ENCODE assay signal across 8 mouse cellular contexts in genomic region chr3:88455588-88456264, GRCm38 (mm10). TPM values are rescaled to one million over a fixed set of nuclear protein-coding genes. Genes with fewer than 3 reads are reported as not detected.
A peak's percentile ranks its signal among the peaks of the same experiment; 100 is the strongest.
DNase-seq lines count a peak whose midpoint lies in the region; ATAC-seq and TF ChIP-seq lines count a peak whose summit lies in the region.

No protein-coding gene starts in this region.

- peaks cover 11% of the 10 kb centered on the region for H3K36me3 ChIP-seq in liver, adult 2 months (ENCODE audit: control insufficient read depth, insufficient read depth, low read length)
- no peaks in the 10 kb centered on the region for H3K36me3 ChIP-seq in embryonic facial prominence, embryonic 15.5 days
- no peaks in the 10 kb centered on the region for H3K36me3 ChIP-seq in liver, embryonic 11.5 days (ENCODE audit: control insufficient read depth, insufficient read depth, low read length)
- H3K36me3 ChIP-seq in stomach, embryonic 14.5 days (ENCODE audit: control insufficient read depth, insufficient read depth, low read length) = no peaks in the 10 kb centered on the region
- H3K36me3 ChIP-seq in hindbrain, postnatal 0 days (ENCODE audit: insufficient read depth, low read length) = peaks cover 10% of the 10 kb centered on the region; the same call in 1 of the 2 replicates

- H3K4me2 ChIP-seq in embryonic facial prominence, embryonic 15.5 days (replicated peaks) = peak overlapping the region; percentile 27
- H3K4me2 ChIP-seq in liver, embryonic 11.5 days = peak overlapping the region; percentile 47
- H3K4me2 ChIP-seq in stomach, embryonic 14.5 days (replicated peaks; ENCODE audit: low read depth, low read length) = no peak overlapping the region
- no peak overlapping the region for H3K4me2 ChIP-seq in hindbrain, postnatal 0 days (ENCODE audit: low read depth, low read length)

- WGBS in liver, adult 2 months = 23% methylated on average over 18 of the region's 18 CpGs
- 65% methylated on average over 18 of the region's 18 CpGs for WGBS in embryonic facial prominence, embryonic 15.5 days
- WGBS in liver, embryonic 11.5 days = 62% methylated on average over 18 of the region's 18 CpGs
- 72% methylated on average over 18 of the region's 18 CpGs for WGBS in stomach, embryonic 14.5 days
- 79% methylated on average over 18 of the region's 18 CpGs for WGBS in hindbrain, postnatal 0 days

- peaks cover 18% of the 10 kb centered on the region; the same call in 1 of the 2 replicates for H3K79me2 ChIP-seq in liver, adult 2 months (ENCODE audit: control insufficient read depth, insufficient read depth, low read length)

- H3K4me1 ChIP-seq in liver, adult 2 months (ENCODE audit: control insufficient read depth, insufficient read depth, low read length) = peaks cover 14% of the 10 kb centered on the region
- peaks cover 43% of the 10 kb centered on the region for H3K4me1 ChIP-seq in embryonic facial prominence, embryonic 15.5 days
- H3K4me1 ChIP-seq in liver, embryonic 11.5 days (replicated peaks; ENCODE audit: control insufficient read depth, insufficient read depth, low read length) = peaks cover 14% of the 10 kb centered on the region
- H3K4me1 ChIP-seq in stomach, embryonic 14.5 days (ENCODE audit: control insufficient read depth, insufficient read depth, low read length) = no peaks in the 10 kb centered on the region; the same call in 1 of the 2 replicates
- peaks cover 13% of the 10 kb centered on the region for H3K4me1 ChIP-seq in hindbrain, postnatal 0 days (ENCODE audit: insufficient read depth, low read length)

- TF ChIP-seq CTCF in liver, adult 2 months (IDR thresholded peaks at IDR 0.05; ENCODE audit: low read depth, low read length) = no peak
- TF ChIP-seq CTCF in hindbrain, postnatal 0 days (IDR thresholded peaks at IDR 0.05; ENCODE audit: low read depth) = no peak

- 0 out of 2 replicates have a peak, but pooled peaks have one; percentile 41 for TF ChIP-seq POLR2A in liver, adult 2 months (IDR thresholded peaks at IDR 0.05; ENCODE audit: extremely low read depth, insufficient read depth, low read length)

- H3K27ac ChIP-seq in liver, adult 2 months (replicated peaks; ENCODE audit: insufficient read depth, low read depth, low read length) = peak overlapping the region; percentile 96
- peak overlapping the region; percentile 81 for H3K27ac ChIP-seq in embryonic facial prominence, embryonic 15.5 days (replicated peaks)
- peak overlapping the region; percentile 35 for H3K27ac ChIP-seq in liver, embryonic 11.5 days (ENCODE audit: low read depth, low read length)
- H3K27ac ChIP-seq in stomach, embryonic 14.5 days (ENCODE audit: low read length) = peak overlapping the region; percentile 48; the same call in 1 of the 2 replicates
- no peak overlapping the region for H3K27ac ChIP-seq in hindbrain, postnatal 0 days

- peak; percentile 87 for DNase-seq in liver, adult 2 months (ENCODE audit: extremely low read depth, low read depth, low spot score)
- DNase-seq in liver = no peak
- no peak for DNase-seq in liver, embryonic 11.5 days (ENCODE audit: low spot score)
- no peak for DNase-seq in layer of hippocampus, adult 8-10 months (ENCODE audit: low spot score in 2 of 2)
- DNase-seq in hindbrain, postnatal 0 days (ENCODE audit: low spot score) = no peak
- no peak for DNase-seq in adrenal gland, postnatal 25 days

- H3K4me3 ChIP-seq in liver, adult 2 months (ENCODE audit: insufficient read depth, low read depth, low read length) = peak overlapping the region; percentile 92
- H3K4me3 ChIP-seq in embryonic facial prominence, embryonic 15.5 days (replicated peaks) = peak overlapping the region; percentile 16
- H3K4me3 ChIP-seq in liver, embryonic 11.5 days (ENCODE audit: low read depth, low read length) = peak overlapping the region; percentile 26
- H3K4me3 ChIP-seq in stomach, embryonic 14.5 days (ENCODE audit: low read depth, low read length) = no peak overlapping the region; the same call in 1 of the 2 replicates
- no peak overlapping the region for H3K4me3 ChIP-seq in hindbrain, postnatal 0 days (ENCODE audit: low read length)

- H3K27me3 ChIP-seq in liver, adult 2 months (ENCODE audit: control insufficient read depth, insufficient read depth, low read length) = no peaks in the 10 kb centered on the region
- no peaks in the 10 kb centered on the region for H3K27me3 ChIP-seq in embryonic facial prominence, embryonic 15.5 days
- H3K27me3 ChIP-seq in liver, embryonic 11.5 days (replicated peaks; ENCODE audit: control insufficient read depth, insufficient read depth, low read length) = peaks cover 32% of the 10 kb centered on the region
- H3K27me3 ChIP-seq in stomach, embryonic 14.5 days (ENCODE audit: control insufficient read depth, insufficient read depth, low read length) = peaks cover 3% of the 10 kb centered on the region; the same call in 1 of the 2 replicates
- H3K27me3 ChIP-seq in hindbrain, postnatal 0 days (ENCODE audit: insufficient read depth, low read length) = no peaks in the 10 kb centered on the region

- no peaks in the 10 kb centered on the region for H3K9me3 ChIP-seq in embryonic facial prominence, embryonic 15.5 days (replicated peaks)
- no peaks in the 10 kb centered on the region for H3K9me3 ChIP-seq in liver, embryonic 11.5 days (ENCODE audit: control insufficient read depth, low read length)
- H3K9me3 ChIP-seq in stomach, embryonic 14.5 days (ENCODE audit: control insufficient read depth, low read depth, low read length) = no peaks in the 10 kb centered on the region
- H3K9me3 ChIP-seq in hindbrain, postnatal 0 days (ENCODE audit: low read length) = no peaks in the 10 kb centered on the region

- ATAC-seq in embryonic facial prominence, embryonic 15.5 days (ENCODE audit: insufficient number of reproducible peaks, low FRiP score, low TSS enrichment, low read depth) = peak; percentile 17; the same call in 1 of the 2 replicates
- ATAC-seq in liver, embryonic 11.5 days (replicated peaks; ENCODE audit: low FRiP score) = no peak
- ATAC-seq in stomach, embryonic 14.5 days (ENCODE audit: insufficient number of reproducible peaks, insufficient read depth, low FRiP score, low read depth) = peak; percentile 35; the same call in 1 of the 2 replicates
- ATAC-seq in hindbrain, postnatal 0 days = no peak

- peak overlapping the region; percentile 91 for H3K9ac ChIP-seq in liver, adult 2 months (ENCODE audit: low read depth, low read length)
- no peak overlapping the region for H3K9ac ChIP-seq in embryonic facial prominence, embryonic 15.5 days
- H3K9ac ChIP-seq in liver, embryonic 11.5 days (ENCODE audit: low read depth, low read length) = 0 out of 2 replicates have a peak overlapping the region, but pooled peaks have one; percentile 42
- no peak overlapping the region for H3K9ac ChIP-seq in stomach, embryonic 14.5 days (replicated peaks; ENCODE audit: low read depth, low read length)
- H3K9ac ChIP-seq in hindbrain, postnatal 0 days (replicated peaks; ENCODE audit: low read length) = no peak overlapping the region

RNA-seq across cellular contexts. Expression of gene Sema4a, which starts 5.3 kb away (rescaled TPM):
- 23.4 and 37.9 TPM in 2 replicates for total RNA-seq in liver, adult 2 months (2014; rRNA removed)
- 109 and 117 TPM in 2 replicates for polyA plus RNA-seq in liver, adult 2 months (2012; rRNA removed)
- 18.5 and 21.9 TPM in 2 replicates for polyA plus RNA-seq in embryonic facial prominence, embryonic 15.5 days (2015; fragmentation: Nextera tagmentation; extraction: Ambion mirVana)
- 14.3 and 19.0 TPM in 2 replicates for polyA plus RNA-seq in liver, embryonic 11.5 days (2014; fragmentation: Nextera tagmentation; extraction: Ambion mirVana)
- polyA plus RNA-seq in stomach, embryonic 14.5 days (2014; fragmentation: Nextera tagmentation; extraction: Ambion mirVana) = 8.9 and 11.8 TPM in 2 replicates
- 10 to 100 TPM; 43.0 to 52.1 (median 50.8) TPM for total RNA-seq in layer of hippocampus, adult 8-10 months (2022)
- 39.4 and 45.2 TPM in 2 replicates for total RNA-seq in hindbrain, postnatal 0 days (2014; rRNA removed)
- polyA plus RNA-seq in hindbrain, postnatal 0 days (2015; fragmentation: Nextera tagmentation; extraction: Ambion mirVana) = 25.4 and 26.5 TPM in 2 replicates
- total RNA-seq in adrenal gland, postnatal 25 days (2021) = 6.0 and 6.2 TPM in 2 replicates

RNA-seq across cellular contexts. Expression of gene Slc25a44, which starts 30.8 kb away (rescaled TPM):
- 26.1 and 28.1 TPM in 2 replicates for total RNA-seq in liver, adult 2 months (2014; rRNA removed)
- polyA plus RNA-seq in liver, adult 2 months (2012; rRNA removed) = 57.0 and 60.9 TPM in 2 replicates
- 16.3 and 17.9 TPM in 2 replicates for polyA plus RNA-seq in embryonic facial prominence, embryonic 15.5 days (2015; fragmentation: Nextera tagmentation; extraction: Ambion mirVana)
- 20.6 and 20.7 TPM in 2 replicates for polyA plus RNA-seq in liver, embryonic 11.5 days (2014; fragmentation: Nextera tagmentation; extraction: Ambion mirVana)
- 18.2 and 18.4 TPM in 2 replicates for polyA plus RNA-seq in stomach, embryonic 14.5 days (2014; fragmentation: Nextera tagmentation; extraction: Ambion mirVana)
- total RNA-seq in layer of hippocampus, adult 8-10 months (2022) = 10 to 100 TPM; 66.0 to 72.8 (median 68.6) TPM
- total RNA-seq in hindbrain, postnatal 0 days (2014; rRNA removed) = 68.3 and 68.6 TPM in 2 replicates
- polyA plus RNA-seq in hindbrain, postnatal 0 days (2015; fragmentation: Nextera tagmentation; extraction: Ambion mirVana) = 31.9 and 34.1 TPM in 2 replicates
- 42.9 and 45.9 TPM in 2 replicates for total RNA-seq in adrenal gland, postnatal 25 days (2021)

RNA-seq across cellular contexts. Expression of gene Pmf1, which starts 45.6 kb away (rescaled TPM):
- 12.9 and 16.5 TPM in 2 replicates for total RNA-seq in liver, adult 2 months (2014; rRNA removed)
- 59.0 and 68.1 TPM in 2 replicates for polyA plus RNA-seq in liver, adult 2 months (2012; rRNA removed)
- 96.0 and 108 TPM in 2 replicates for polyA plus RNA-seq in embryonic facial prominence, embryonic 15.5 days (2015; fragmentation: Nextera tagmentation; extraction: Ambion mirVana)
- 153 and 165 TPM in 2 replicates for polyA plus RNA-seq in liver, embryonic 11.5 days (2014; fragmentation: Nextera tagmentation; extraction: Ambion mirVana)
- polyA plus RNA-seq in stomach, embryonic 14.5 days (2014; fragmentation: Nextera tagmentation; extraction: Ambion mirVana) = 136 and 143 TPM in 2 replicates
- total RNA-seq in layer of hippocampus, adult 8-10 months (2022) = 1 to 10 TPM; 5.5 to 8.3 (median 6.0) TPM
- 39.4 and 60.4 TPM in 2 replicates for total RNA-seq in hindbrain, postnatal 0 days (2014; rRNA removed)
- polyA plus RNA-seq in hindbrain, postnatal 0 days (2015; fragmentation: Nextera tagmentation; extraction: Ambion mirVana) = 47.2 and 48.4 TPM in 2 replicates
- 34.9 and 41.2 TPM in 2 replicates for total RNA-seq in adrenal gland, postnatal 25 days (2021)

RNA-seq across cellular contexts. Expression of gene Lmna, which starts 54.0 kb away (rescaled TPM):
- total RNA-seq in liver, adult 2 months (2014; rRNA removed) = 28.2 and 38.5 TPM in 2 replicates
- polyA plus RNA-seq in liver, adult 2 months (2012; rRNA removed) = 41.0 and 44.7 TPM in 2 replicates
- 625 and 678 TPM in 2 replicates for polyA plus RNA-seq in embryonic facial prominence, embryonic 15.5 days (2015; fragmentation: Nextera tagmentation; extraction: Ambion mirVana)
- 155 and 157 TPM in 2 replicates for polyA plus RNA-seq in liver, embryonic 11.5 days (2014; fragmentation: Nextera tagmentation; extraction: Ambion mirVana)
- 128 and 148 TPM in 2 replicates for polyA plus RNA-seq in stomach, embryonic 14.5 days (2014; fragmentation: Nextera tagmentation; extraction: Ambion mirVana)
- total RNA-seq in layer of hippocampus, adult 8-10 months (2022) = 10 to 100 TPM; 38.0 to 45.6 (median 40.2) TPM
- total RNA-seq in hindbrain, postnatal 0 days (2014; rRNA removed) = 59.7 and 60.8 TPM in 2 replicates
- 59.1 and 61.1 TPM in 2 replicates for polyA plus RNA-seq in hindbrain, postnatal 0 days (2015; fragmentation: Nextera tagmentation; extraction: Ambion mirVana)
- total RNA-seq in adrenal gland, postnatal 25 days (2021) = 90.6 and 91.1 TPM in 2 replicates

Comparison
In these comparisons a context has a peak if more than half of its experiments do, and no peak if none do; other contexts are left out.
1. H3K4me3 ChIP-seq: peak in liver, adult 2 months (single experiment), embryonic facial prominence, embryonic 15.5 days (single experiment) and liver, embryonic 11.5 days (single experiment); none in stomach, embryonic 14.5 days (single experiment) and hindbrain, postnatal 0 days (single experiment).
2. H3K9ac ChIP-seq: peak in liver, adult 2 months (single experiment) and liver, embryonic 11.5 days (single experiment); none in embryonic facial prominence, embryonic 15.5 days (single experiment), stomach, embryonic 14.5 days (single experiment) and hindbrain, postnatal 0 days (single experiment).
3. ATAC-seq: peak in embryonic facial prominence, embryonic 15.5 days (single experiment) and stomach, embryonic 14.5 days (single experiment); none in liver, embryonic 11.5 days (single experiment) and hindbrain, postnatal 0 days (single experiment).
4. H3K4me2 ChIP-seq: peak in embryonic facial prominence, embryonic 15.5 days (single experiment) and liver, embryonic 11.5 days (single experiment); none in stomach, embryonic 14.5 days (single experiment) and hindbrain, postnatal 0 days (single experiment).